In genomic region chr12:71568880-71569390, GRCm38 (mm10) we compare ENCODE assay signal across 15 mouse cellular contexts.
"Had no signal": no experiment of that assay in that cellular context is flagged by ENCODE, and none has a peak within 500 bp of the region (broad histone marks: within the 10 kb centered on the region; RNA-seq: fewer than 3 reads in every experiment).

No protein-coding gene starts in this region.

- H3K36me3 ChIP-seq: limb, embryonic 12.5 days; liver, embryonic 15.5 days; midbrain, embryonic 12.5 days had no signal

- H3K4me2 ChIP-seq: limb, embryonic 12.5 days; liver, embryonic 15.5 days; midbrain, embryonic 12.5 days had no signal

- H3K4me3 ChIP-seq: limb, embryonic 12.5 days; liver, embryonic 15.5 days; megakaryocyte, embryonic 14.5 days; midbrain, embryonic 12.5 days had no signal

- H3K27me3 ChIP-seq: limb, embryonic 12.5 days; liver, embryonic 15.5 days; megakaryocyte, embryonic 14.5 days; midbrain, embryonic 12.5 days had no signal

- H3K4me1 ChIP-seq: liver, embryonic 15.5 days; megakaryocyte, embryonic 14.5 days had no signal

- H3K9me3 ChIP-seq: limb, embryonic 12.5 days; liver, embryonic 15.5 days; megakaryocyte, embryonic 14.5 days; midbrain, embryonic 12.5 days had no signal

- H3K27ac ChIP-seq: limb, embryonic 12.5 days; liver, embryonic 15.5 days; midbrain, embryonic 12.5 days had no signal

- H3K9ac ChIP-seq: limb, embryonic 12.5 days; liver, embryonic 15.5 days; midbrain, embryonic 12.5 days had no signal

- ATAC-seq: lung, postnatal 0 days had no signal

- DNase-seq: kidney, adult 18-20 months; kidney, postnatal 10 days; liver; lung, adult 2 months; lung, postnatal 36 days; right cerebral cortex, adult 18-20 months; right cerebral cortex, postnatal 25 days; spleen, adult 18-20 months; thymus, adult 18-20 months; thymus, postnatal 14 days had no signal
